Mouse (Mus musculus) neural tube, postnatal 0 days (tissue): ENCODE data around the gene Cox4i2. TPM values are rescaled to one million over a fixed set of nuclear protein-coding genes. Genes with fewer than 3 reads are reported as not detected.

Source experiments
- microRNA-seq: library from miRNA; unstranded; fragments of <30 nt; microRNA quantifications from one replicate; pipeline ENCODE4, GENCODE M21; 2016
- polyA plus RNA-seq: library from polyadenylated mRNA; unstranded; fragments of >200 nt; fragmentation: Nextera tagmentation; extraction: Ambion mirVana; gene quantifications from 2 replicates; pipeline ENCODE4 v1.2.1, GENCODE M21; 2015

Gene Cox4i2
- polyA plus RNA-seq, result 4.0 and 4.9 TPM in 2 replicates

DNA sequence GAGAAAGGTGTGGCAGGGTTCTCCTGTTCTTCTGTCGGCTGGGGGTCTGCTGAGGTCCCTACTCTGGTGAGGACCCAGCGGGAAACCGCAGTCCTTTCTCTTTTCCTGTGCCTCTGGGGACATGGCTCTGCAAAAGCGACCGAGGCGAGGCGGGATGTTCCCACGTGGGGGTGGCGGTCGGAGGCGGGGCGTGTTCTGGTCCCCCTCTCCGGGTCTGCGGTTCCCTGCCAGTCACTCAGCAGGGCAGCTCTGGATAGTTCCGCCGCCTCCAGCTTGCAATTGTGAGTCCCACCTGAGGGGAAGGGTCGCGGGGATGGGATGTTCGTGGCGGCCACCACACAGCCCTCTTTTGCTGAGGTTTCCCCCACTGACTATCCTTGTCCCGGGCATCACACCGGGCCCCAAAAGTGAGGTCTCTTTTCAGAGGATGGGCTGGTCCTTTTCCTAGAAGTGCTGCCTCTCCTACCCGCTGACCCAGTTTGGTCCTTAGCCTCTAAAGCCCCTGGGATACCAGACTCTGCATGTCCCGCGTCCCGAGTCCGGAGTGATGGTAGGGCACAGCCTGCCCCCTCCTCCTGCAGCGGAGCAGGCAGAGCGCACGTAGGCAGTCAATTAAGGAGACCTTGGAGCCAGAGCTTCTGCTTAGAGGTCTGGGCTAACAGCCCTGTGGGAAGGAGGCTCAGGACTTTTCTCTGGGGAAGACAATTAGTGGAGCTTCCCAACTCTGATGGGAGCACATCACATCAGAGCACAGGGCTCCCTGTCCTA, at the start of gene Cox4i2:
Gene Cox4i2 (plus strand): TSS at position 230 of the 768 bp plus-strand sequence.

DNA sequence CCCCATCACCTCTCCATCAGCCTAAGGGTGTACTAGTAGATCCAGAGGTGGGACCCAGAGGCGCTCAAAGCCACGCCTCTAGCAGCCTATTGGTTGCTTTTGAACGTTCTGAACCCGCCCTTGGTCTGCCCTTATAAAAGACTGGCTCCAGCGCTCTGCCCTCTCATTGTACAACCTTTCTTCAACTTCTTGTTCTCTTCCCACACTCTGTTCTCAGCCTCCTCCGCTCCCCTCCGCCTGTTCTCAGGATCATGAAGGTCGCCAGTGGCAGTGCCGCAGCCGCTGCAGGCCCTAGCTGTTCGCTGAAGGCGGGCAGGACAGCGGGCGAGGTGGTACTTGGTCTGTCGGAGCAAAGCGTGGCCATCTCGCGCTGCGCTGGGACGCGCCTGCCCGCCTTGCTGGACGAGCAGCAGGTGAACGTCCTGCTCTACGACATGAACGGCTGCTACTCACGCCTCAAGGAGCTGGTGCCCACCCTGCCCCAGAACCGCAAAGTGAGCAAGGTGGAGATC, 17.8 kb upstream of the Cox4i2 start, which contains the start of gene Id1:
Gene Id1 (plus strand): TSS at position 162 of the 512 bp plus-strand sequence.

Small RNAs within 50 kb of the gene (microRNA-seq; reads per million reads assigned to microRNA genes)
- not detected for gene Gm23802

Other genes with a start within 250 kb of the Cox4i2 start
- gene Defb26, start 242.5 kb upstream of the Cox4i2 start, polyA plus RNA-seq, result not detected in 2 replicates
- gene Defb28, start 235.9 kb upstream of the Cox4i2 start, polyA plus RNA-seq, result not detected in 2 replicates
- not detected in 2 replicates for gene Defb29, start 214.1 kb upstream of the Cox4i2 start, polyA plus RNA-seq
- gene Gm17416, start 184.8 kb upstream of the Cox4i2 start, polyA plus RNA-seq, result not detected in 2 replicates
- not detected in 2 replicates for gene Defb21, start 181.4 kb upstream of the Cox4i2 start, polyA plus RNA-seq
- not detected in 2 replicates for gene Defb19, start 173.9 kb upstream of the Cox4i2 start, polyA plus RNA-seq
- not detected in 2 replicates for gene Defb45, start 154.8 kb upstream of the Cox4i2 start, polyA plus RNA-seq
- gene Defb36, start 149.8 kb upstream of the Cox4i2 start, polyA plus RNA-seq, result not detected in 2 replicates
- gene Defb25, start 131.1 kb upstream of the Cox4i2 start, polyA plus RNA-seq, result not detected in 2 replicates
- 0.92 and 0.96 TPM in 2 replicates for gene Rem1, start 127.2 kb upstream of the Cox4i2 start, polyA plus RNA-seq
- gene H13, start 84.7 kb upstream of the Cox4i2 start, polyA plus RNA-seq, result 139 and 149 TPM in 2 replicates
- gene Mcts2, start 67.1 kb upstream of the Cox4i2 start, polyA plus RNA-seq, result 33.4 and 40.2 TPM in 2 replicates
- 66.5 and 81.4 TPM in 2 replicates for gene Id1, start 17.9 kb upstream of the Cox4i2 start, polyA plus RNA-seq
- gene Bcl2l1, start 77.6 kb downstream of the Cox4i2 start, polyA plus RNA-seq, result 83.6 and 92.9 TPM in 2 replicates
- 6.6 TPM in 2 replicates for gene Tpx2, start 93.8 kb downstream of the Cox4i2 start, polyA plus RNA-seq
- not detected in 2 replicates for gene Mylk2, start 157.2 kb downstream of the Cox4i2 start, polyA plus RNA-seq
- 2.9 and 3.9 TPM in 2 replicates for gene Foxs1, start 179.0 kb downstream of the Cox4i2 start, polyA plus RNA-seq
- gene Dusp15, start 197.5 kb downstream of the Cox4i2 start, polyA plus RNA-seq, result 25.0 and 28.6 TPM in 2 replicates
- 6.0 and 6.9 TPM in 2 replicates for gene Ttll9, start 208.3 kb downstream of the Cox4i2 start, polyA plus RNA-seq